Mouse (Mus musculus) CD4-positive helper T cell, adult 2 months (primary cell): ENCODE measurements around the gene Haus7.

ENCODE experiments used
- DNase-seq: peaks from one replicate; pipeline ENCODE4 v3.0.0-alpha.2; 2012; ENCODE audit warnings: low read depth, missing footprints, low spot score

Haus7 gene

DNA sequence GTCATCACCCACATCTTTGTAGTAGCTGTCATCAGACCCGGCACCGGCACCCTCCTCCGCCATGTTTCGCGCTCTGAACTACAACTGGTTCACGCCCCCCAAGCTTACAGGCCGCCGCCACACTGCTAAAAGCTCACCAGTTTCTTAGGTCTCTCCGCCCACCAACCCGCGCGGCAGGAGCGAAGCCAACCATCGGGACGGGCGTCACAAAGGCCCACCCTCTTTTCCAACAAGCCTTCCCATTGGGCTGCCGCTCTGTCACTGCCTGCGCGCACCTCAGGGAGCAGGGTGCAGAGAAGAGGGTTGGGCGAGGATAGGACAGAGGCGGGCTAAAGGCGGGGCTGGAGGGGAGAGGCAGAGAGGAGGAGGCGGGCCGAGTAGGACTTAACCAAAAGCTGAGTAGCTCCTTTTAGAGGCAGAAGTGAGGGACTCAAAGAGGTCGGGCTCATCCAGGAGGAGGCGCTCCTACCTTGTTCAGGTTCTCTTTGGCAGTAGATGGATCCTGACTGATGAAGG lies at the start of gene Haus7:
TSS of gene Haus7 (minus strand) at position 168 of the 516 bp plus-strand sequence.
- DNase-seq, result peak; percentile 96

GRCm38 (mm10) chrX:73506577-73506976 lies 47.7 kb upstream of the Haus7 start:
- DNase-seq, result no peak

DNA sequence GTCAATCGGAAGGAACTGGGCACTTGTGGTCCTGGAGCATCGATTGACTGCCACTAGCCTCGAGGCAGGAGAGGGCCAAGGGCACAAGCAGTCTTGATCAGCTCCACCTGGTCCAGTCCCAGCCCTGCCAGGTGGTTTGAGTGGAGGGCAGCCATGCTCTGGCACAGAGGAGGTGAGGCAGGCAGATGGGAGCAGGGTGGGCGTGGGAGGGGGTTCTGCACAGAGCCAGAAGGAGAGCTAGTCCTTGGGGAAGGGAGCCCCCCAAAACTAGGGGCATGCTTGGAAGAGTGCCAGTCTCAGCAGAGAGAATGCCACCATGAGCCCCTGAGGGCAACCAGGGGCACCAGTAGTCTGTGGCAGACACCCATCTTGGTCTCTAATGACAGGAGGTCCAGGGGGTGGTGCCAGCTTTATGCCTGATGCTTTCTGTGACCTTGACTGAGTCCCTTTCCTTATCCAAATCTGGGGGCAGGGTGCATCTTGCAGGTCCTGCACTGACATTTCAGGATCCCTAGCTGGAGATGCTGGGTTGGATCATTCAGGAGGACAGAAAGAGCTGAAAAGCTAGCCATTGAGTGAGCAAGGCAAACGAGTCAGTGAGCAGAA lies 46.4 kb upstream of the Haus7 start:
- DNase-seq, result no peak

DNA sequence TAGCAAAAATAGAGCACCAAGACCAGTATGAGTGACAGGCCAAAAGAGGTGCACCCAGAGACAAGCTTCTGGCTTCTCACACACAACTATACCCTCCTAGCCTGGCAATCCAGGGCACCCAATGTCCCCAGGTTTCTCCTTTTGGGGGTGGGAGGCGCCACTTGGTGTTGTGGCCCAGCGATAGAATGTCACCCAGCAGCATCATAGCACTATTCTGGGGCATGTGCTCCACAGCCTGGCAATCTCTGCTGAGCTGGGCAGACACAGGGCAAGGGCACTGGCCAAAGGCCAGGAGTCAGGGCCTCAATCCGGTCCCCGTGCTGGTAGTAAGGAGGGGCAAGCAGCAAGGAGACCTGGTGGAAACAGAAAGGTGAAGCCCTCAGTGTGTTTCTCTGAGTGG lies 37.9 kb upstream of the Haus7 start:
- no peak for DNase-seq

GRCm38 (mm10) chrX:73493567-73493966 lies 34.7 kb upstream of the Haus7 start:
- DNase-seq, result peak; percentile 76

- no peak for DNase-seq
Measured at GRCm38 (mm10) chrX:73490804-73491203, 32.0 kb upstream of the Haus7 start.

DNA sequence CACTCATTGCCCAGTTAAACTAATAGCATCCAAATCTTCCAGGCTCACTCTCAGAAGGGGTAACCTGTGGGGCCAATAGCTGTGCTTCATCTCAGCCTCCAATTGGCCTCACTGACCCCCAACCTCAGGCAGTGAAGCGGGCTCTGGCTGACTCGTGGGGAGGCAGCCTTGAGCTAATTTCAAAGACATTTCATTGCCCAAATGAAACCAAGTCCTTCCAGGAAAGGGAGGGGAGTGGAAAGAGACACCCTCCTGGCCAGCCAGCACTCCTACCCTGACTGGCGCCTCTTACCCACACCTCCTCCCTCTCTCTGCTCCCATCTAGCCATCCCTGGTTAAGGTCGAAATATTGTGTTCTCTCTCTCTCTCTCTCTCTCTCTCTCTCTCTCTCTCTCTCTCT lies 31.3 kb upstream of the Haus7 start:
- no peak for DNase-seq

DNA sequence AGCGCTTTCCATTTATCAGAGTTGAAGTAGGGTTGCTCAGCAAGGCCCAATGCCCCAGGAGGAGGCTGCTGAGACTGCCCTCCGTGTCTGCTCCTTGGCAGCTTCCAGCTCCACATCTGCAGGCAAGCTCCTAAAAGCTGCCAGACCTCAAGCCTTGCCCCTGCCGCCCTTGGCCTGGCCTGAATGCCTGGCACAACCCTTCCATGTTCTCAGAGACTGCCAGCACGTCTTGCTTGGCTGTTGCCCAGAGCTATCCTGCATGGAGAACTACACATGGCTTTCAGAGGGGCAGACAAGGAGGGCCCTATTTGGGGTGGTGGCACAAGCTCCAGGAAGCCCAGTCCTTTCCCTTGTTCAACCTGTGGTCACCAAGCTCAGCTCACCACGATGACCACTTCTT lies 28.1 kb upstream of the Haus7 start:
- no peak for DNase-seq

DNA sequence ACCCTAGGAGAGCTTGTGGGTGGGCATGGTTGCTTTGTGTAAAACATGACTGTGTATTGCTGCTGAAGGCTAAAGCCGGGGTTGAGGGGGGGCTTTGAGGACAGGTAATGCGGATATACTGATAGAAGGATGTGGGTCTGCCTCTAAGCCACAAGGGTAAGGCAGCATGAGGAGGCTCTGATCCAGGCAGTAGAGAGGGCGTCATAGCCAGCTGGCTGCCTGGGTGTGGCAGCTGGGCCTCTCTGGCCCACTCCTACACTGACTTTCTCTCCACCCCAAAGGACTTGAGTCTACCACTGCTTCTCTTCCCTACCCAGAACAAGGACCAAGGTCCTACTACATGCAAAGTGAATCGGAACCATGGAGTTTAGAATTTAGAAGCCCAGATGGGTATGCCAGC lies 26.0 kb upstream of the Haus7 start:
- no peak for DNase-seq

DNA sequence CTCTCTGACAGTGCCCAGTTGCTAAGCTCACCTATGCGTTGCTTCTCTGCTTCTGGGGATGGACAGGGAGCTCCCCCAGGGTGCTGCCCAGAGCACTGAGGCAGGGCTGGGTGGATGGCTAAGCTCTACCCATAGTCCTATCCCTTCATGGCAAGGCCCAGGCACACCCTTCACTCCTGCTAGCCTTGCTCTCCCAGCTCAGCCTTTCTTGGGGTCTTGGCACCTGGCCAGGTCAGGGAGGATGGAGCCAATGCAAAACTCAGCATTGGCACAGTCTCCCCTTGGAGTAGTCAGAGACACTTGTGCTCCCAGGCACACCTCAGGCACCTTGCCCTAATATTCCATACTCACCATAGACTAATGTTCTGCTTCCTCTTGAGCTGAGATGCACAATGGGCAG lies 25.2 kb upstream of the Haus7 start:
- no peak for DNase-seq

DNA sequence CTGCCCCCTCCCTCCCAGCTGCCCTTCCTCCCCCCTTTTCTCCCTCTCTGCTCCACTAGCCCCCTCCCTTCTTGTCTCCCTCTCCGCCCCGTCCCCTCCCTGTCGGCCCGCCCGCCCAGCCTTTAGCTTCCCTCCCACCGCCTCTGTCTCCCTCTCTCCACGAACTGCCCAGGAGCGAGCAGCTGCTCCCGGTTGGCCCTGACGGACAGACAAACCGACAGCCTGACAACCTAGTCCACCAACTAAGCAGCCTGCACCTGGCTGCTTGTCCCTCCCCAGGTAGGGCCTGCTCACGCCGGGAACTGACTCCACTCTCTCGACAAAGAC lies 24.6 kb upstream of the Haus7 start, which contains the start of gene Bgn:
TSS of gene Bgn (plus strand) at position 119 of the 327 bp plus-strand sequence.
- no peak for DNase-seq

DNA sequence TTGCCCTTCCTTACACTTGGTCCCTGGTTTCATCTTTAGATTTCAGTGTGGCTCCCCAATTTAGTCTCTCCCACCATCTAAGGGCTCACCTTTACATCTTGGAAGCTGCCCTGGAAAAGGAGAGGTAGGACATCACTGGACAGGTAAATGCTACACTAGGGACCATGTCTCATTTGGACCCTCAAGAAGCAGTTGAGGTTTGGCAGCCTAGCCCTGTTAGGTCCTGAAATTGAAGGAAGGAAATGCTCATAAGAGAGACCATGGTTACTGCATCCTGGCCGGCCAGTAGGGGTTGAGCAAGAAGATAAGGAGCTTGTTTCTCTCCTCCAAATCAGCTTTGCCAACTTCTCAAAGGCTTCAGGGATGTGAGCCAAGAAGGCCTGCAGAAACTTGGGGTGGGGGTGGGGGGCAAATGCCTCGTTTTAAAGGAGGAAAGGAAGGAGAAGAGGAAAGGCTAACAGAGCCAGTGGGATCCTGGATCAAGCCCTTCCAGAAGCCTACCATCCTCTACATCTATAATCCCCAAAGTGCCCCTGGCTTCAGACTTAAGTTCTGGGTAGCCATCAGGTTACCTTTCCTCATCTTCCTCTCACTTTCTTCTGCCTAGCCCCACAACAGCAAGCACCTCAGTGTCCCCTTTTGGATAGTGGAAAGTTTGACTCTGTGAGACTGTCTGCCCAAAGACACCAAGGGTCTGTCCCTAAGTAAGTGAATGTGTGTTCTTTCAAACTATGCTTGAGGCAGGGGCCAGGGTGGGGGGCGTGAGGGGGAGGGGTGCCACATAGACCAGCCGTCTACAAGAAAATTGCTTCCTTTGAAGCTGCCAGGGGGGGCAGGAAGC lies 24.0 kb upstream of the Haus7 start:
- no peak for DNase-seq

GRCm38 (mm10) chrX:73480334-73480733 lies 21.5 kb upstream of the Haus7 start:
- DNase-seq, result no peak

DNA sequence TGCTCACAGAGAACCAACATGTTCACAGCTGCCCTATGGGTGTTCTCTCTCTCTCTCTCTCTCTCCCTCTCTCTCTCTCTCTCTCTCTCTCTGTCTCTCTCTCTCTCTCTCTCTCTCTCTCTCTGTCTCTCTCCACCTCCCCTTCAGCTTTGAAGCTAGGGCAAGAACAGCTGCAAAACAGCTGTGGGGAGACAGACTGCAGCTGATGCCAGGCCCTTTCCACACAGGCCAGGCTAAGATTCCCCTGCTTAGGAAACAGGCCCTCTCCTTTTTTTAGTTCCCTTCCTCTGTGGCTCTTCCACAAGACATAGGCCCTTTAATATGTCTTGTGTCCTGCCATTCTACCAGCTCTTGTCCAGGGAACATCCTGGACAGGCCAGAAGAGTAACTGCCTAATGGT lies 20.8 kb upstream of the Haus7 start:
- no peak for DNase-seq

DNA sequence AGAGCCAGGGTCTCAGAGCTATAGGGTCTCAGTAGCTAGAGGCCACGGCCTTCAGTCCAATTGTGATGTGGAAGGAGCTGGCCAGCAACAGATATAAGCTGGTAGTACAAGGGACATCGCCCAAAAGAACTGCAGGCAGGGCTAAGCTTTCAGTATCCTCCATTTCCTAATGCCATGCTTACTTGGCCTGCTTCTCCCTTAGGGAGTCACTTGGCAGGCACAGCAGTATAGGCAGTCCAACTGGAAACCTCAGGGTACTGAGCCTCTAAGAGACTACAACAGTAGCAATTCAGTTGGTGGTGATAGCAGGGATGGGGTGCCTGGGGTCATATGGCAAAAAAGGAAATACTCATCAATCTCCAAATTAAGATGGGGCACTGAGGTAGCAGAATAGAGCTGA lies 18.7 kb upstream of the Haus7 start:
- DNase-seq, result no peak

- no peak for DNase-seq
Measured at GRCm38 (mm10) chrX:73476621-73477020, 17.8 kb upstream of the Haus7 start.

DNA sequence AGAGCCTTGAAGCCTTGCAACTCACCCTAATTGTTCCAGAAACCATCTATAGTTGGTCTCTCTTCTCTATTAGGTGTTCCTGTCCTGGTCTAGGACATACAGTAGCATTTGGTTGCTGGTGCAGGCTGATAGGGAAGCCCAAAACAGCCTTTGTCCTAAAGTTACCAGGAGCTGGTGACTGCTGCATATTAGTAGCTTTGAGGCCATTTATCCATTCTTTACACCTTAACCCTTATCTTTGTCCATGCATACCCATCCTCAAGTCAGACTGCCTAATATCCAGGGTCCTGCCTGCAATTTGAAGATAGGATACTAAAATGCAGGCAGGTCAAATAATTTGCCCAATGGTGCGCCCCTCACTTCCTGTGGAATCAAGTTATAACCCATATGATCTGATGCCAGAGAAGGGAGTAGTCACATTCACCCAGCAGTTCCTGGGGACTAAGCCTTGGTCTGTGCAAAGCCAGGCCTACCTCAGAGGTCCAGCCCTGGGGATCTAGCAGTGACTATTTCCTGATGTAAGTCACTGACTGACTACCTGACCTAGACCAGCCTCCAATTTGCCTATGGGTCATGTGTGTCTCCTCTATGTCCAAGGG lies 16.9 kb upstream of the Haus7 start:
- no peak for DNase-seq

DNA sequence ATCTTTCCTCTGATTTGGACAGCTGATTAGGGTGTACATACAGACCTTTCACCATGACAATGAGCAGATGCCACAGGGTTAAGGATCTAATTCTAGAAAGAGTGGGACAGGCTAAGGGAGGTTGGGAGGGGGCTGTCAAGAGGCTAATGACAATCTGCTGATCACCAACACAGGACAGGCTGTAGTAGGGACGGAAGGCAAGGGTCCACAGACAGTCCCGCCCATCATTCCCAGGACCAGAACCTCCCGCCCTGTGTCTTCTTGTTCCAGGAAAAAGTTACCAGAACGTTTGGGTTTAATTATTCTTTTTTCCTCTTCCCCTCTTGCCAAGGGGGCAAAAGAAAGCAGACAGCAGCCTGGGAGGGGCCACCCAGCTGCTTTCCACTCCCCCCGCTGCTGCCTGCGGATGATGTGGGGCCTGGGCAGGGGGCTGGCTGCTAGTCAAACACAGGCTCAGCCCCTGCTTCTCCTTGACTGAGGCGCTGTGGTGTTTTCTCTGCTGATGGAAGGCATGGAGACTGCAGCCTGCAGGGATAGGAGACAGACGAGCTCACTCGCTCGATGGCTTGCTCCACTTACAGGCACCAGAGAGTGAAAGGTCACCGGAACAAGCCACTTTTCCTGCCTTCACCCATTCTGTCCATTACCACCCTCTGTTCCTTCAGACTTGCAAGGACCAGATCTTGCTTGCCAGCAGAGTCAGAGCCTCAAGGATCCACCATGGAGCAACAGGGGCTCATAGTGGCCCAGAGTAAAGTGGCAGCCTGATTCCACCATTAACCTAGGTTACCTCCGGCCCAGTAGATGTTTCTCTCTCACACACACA lies 15.7 kb upstream of the Haus7 start:
- DNase-seq, result no peak

DNA sequence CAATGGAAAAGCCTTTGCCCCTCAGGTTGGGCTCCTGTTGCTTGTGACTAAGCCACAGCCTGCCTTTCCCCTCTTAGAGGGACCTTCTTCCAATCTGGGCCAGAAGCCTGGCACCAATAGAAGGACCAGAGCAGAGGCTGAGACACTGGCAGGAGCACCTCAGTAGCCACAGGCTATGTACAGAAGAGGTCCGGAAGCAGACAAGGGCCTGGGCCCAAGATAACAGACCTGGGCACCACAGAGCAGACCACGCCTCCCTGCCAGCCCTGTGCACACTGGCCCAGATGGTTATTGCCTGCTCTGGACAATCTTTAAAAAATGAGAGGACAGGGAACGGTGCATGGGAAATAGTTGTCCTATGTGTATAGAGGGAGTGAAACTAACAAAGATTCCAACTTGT lies 12.9 kb upstream of the Haus7 start:
- no peak for DNase-seq

- DNase-seq, result no peak
Measured at GRCm38 (mm10) chrX:73468752-73469151, 9.9 kb upstream of the Haus7 start.

DNA sequence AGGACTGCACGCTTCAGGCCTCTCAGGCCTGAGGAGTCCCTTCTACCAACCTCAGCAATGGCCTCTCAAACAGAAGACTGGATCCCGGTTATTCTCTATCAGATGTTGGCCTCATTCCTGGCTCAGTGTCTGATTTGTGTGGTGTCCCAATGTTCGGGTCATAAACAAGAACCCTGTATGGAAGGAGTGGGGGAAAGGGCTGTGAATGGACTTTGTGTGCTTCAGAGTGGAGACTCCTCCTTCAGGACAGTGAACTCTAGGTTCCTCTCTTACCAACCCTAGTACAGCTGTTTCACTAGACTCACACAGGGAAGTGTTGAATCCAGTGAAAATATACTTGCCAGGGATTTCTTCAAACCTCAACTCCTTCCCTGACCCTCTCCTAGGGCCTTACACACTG lies 9.5 kb upstream of the Haus7 start:
- DNase-seq, result no peak
